Mouse (Mus musculus): ENCODE measurements around the gene Pdia6. TPM values are rescaled to one million over a fixed set of nuclear protein-coding genes. Genes with fewer than 3 reads are reported as not detected.

Pdia6 gene
- polyA plus RNA-seq, 1 experiment from 2014 or later: 313 TPM

GRCm38 (mm10) chr12:17308246-17308645 lies 41.9 kb downstream of the Pdia6 start:
- no peaks in the 10 kb centered on the region for H3K27me3 ChIP-seq
- no peak overlapping the region for H3K27ac ChIP-seq
- no peaks in the 10 kb centered on the region for H3K4me1 ChIP-seq (replicated peaks)
- H3K9ac ChIP-seq: no peak overlapping the region
- no peak overlapping the region for H3K4me3 ChIP-seq
- 58% methylated on average over 4 of the region's 4 CpGs for WGBS
- ATAC-seq (replicated peaks; ENCODE audit: insufficient number of reproducible peaks, insufficient read depth, low FRiP score, low read depth): no peak
- no peaks in the 10 kb centered on the region for H3K36me3 ChIP-seq
- no peak overlapping the region for H3K4me2 ChIP-seq
- no peaks in the 10 kb centered on the region for H3K9me3 ChIP-seq (replicated peaks)

DNA sequence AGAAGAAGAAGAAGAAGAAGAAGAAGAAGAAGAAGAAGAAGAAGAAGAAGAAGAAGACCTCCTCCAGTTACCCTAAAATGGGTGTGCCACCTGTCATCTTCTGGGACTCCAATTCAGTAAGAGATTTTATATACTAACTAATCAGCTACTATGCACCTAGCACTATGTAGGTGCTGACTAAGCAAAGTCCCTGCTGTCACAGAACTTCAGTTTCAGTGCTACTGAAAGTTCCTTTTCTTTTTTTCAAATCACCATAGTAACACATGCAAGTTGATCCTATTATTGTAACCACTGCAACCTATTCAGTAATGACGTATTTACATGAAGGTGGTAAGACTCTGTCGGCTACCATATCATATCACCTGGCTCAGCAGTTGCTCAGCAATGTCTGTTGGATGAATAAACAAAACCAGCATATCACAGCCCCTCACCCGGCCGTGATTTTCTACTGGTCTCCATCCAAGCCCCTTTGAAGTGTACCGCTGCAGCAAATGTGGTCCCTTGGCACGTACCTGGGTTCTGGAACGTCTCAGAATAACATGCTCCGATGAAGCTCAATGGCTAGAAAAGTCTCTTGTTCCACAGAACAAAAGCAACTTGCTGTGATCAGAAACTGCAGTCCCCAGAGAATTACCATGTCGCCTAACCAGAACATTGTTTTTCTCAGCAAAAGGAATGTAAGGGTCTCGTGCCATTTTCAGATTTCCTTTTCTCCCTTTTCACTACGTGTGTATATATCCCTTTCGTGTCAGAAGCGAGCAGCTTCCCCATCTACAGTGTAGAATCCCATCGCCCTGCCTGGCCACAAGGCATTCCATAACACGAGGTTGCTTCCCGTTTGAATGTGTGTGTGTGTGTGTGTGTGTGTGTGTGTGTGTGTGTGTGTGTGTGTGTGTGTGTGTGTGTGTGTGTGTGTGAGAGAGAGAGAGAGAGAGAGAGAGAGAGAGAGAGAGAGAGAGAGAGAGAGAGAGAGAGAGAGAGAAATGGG lies 44.8 kb downstream of the Pdia6 start:
- H3K4me2 ChIP-seq: no peak overlapping the region
- no peak for ATAC-seq (replicated peaks; ENCODE audit: insufficient number of reproducible peaks, insufficient read depth, low FRiP score, low read depth)
- H3K4me1 ChIP-seq (replicated peaks): no peaks in the 10 kb centered on the region
- no peaks in the 10 kb centered on the region for H3K27me3 ChIP-seq
- no peak overlapping the region for H3K4me3 ChIP-seq
- H3K9ac ChIP-seq: no peak overlapping the region
- no peaks in the 10 kb centered on the region for H3K9me3 ChIP-seq (replicated peaks)
- WGBS: 72% methylated on average over 16 of the region's 16 CpGs
- H3K36me3 ChIP-seq: no peaks in the 10 kb centered on the region
- no peak overlapping the region for H3K27ac ChIP-seq

DNA sequence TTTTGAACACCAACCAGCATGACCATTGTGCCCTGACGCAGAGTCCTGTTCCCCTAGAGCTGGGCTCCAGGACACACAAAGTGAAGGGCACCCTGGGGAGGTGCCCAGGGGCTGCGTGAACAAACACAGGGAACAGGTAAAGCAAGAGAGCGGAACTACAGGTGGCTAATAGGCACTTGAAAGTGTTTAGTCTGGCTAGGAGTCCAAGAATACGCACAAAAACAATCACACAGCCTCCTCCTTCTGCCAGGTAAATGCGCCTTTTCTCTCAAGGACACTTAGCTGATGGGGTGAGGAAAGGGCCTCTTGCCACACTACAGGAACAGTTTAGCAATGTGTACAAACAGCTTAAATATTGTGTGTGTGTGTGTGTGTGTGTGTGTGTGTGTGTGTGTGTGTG lies 49.8 kb downstream of the Pdia6 start:
- Histone ChIP-seq H3K9me3 (replicated peaks) (no peaks in the 10 kb centered on the region), H3K27ac (no peak overlapping the region), H3K27me3 (no peaks in the 10 kb centered on the region), H3K36me3 (no peaks in the 10 kb centered on the region), H3K4me1 (replicated peaks) (peaks cover 7% of the 10 kb centered on the region; the same call in 1 of the 2 replicates), H3K9ac (no peak overlapping the region), H3K4me3 (no peak overlapping the region), H3K4me2 (no peak overlapping the region)
- 84% methylated on average over 5 of the region's 5 CpGs for WGBS
- no peak for ATAC-seq (replicated peaks; ENCODE audit: insufficient number of reproducible peaks, insufficient read depth, low FRiP score, low read depth)

GRCm38 (mm10) chr12:17317970-17318369 lies 51.6 kb downstream of the Pdia6 start:
- Histone ChIP-seq H3K4me2 (no peak overlapping the region), H3K27ac (no peak overlapping the region), H3K27me3 (peaks cover 10% of the 10 kb centered on the region), H3K4me3 (no peak overlapping the region), H3K36me3 (no peaks in the 10 kb centered on the region), H3K4me1 (replicated peaks) (peaks cover 7% of the 10 kb centered on the region; the same call in 1 of the 2 replicates), H3K9me3 (replicated peaks) (no peaks in the 10 kb centered on the region), H3K9ac (no peak overlapping the region)
- 35% methylated on average over 4 of the region's 4 CpGs for WGBS
- ATAC-seq (replicated peaks; ENCODE audit: insufficient number of reproducible peaks, insufficient read depth, low FRiP score, low read depth): no peak

- ATAC-seq (replicated peaks; ENCODE audit: insufficient number of reproducible peaks, insufficient read depth, low FRiP score, low read depth): no peak
- Histone ChIP-seq H3K27ac (no peak overlapping the region), H3K27me3 (peaks cover 15% of the 10 kb centered on the region), H3K9ac (no peak overlapping the region), H3K4me2 (no peak overlapping the region), H3K36me3 (no peaks in the 10 kb centered on the region), H3K4me3 (no peak overlapping the region), H3K9me3 (replicated peaks) (no peaks in the 10 kb centered on the region), H3K4me1 (replicated peaks) (peaks cover 7% of the 10 kb centered on the region; the same call in 1 of the 2 replicates)
- WGBS: 64% methylated on average over 3 of the region's 3 CpGs
Observed at GRCm38 (mm10) chr12:17318453-17318852, 52.1 kb downstream of the Pdia6 start.

DNA sequence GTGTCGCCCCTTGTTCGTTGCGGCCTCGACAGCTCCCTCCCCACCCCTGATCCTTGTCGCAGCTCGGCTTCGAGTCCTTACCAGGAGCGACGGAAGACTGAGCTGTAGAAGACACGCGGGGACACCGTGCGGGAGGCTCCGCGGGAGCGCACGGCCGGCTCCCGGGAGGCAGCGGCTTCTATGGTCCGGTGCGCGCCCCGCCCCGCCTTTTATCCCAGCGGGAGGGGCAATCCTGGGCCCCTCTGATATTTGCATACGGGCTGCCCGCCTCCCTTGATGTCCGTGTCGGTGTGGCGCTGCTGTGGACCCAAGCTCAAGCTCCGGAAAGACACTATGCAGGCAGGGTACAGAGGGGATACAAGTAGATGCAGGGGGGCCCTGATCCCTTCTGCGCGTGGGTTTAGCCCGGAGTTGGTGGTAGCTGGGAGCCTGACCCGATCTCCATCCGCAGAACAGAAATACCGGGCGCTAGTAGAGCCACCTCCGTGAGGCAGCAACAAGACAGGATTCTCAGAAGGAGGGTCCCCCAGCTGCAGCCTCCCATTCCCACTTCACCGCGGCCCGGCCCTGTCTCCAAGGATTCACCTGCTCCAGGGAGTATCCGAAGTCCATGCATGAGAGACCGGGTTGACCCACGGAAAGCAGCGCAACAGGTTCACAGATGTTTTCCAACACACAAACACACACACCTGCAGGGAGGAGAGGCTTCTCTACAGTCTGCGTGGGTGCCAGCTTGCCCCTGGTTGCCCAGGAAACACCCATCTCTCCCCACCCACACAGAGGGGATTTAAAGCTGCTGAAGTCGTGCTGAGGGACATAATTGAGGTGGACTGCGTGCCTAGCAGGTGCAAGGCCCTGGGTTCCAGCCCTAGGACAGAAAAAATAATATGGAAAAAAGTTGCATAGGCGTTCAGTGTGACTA lies 58.5 kb downstream of the Pdia6 start:
- H3K9ac ChIP-seq: peak overlapping the region; percentile 37
- 6% methylated on average over 51 of the region's 51 CpGs for WGBS
- H3K4me3 ChIP-seq: peak overlapping the region; percentile 50
- no peaks in the 10 kb centered on the region for H3K9me3 ChIP-seq (replicated peaks)
- no peak overlapping the region for H3K27ac ChIP-seq
- no peaks in the 10 kb centered on the region for H3K36me3 ChIP-seq
- peaks cover 11% of the 10 kb centered on the region for H3K4me1 ChIP-seq (replicated peaks)
- no peak for ATAC-seq (replicated peaks; ENCODE audit: insufficient number of reproducible peaks, insufficient read depth, low FRiP score, low read depth)
- peak overlapping the region; percentile 90 for H3K4me2 ChIP-seq
- H3K27me3 ChIP-seq: peaks cover 54% of the 10 kb centered on the region

DNA sequence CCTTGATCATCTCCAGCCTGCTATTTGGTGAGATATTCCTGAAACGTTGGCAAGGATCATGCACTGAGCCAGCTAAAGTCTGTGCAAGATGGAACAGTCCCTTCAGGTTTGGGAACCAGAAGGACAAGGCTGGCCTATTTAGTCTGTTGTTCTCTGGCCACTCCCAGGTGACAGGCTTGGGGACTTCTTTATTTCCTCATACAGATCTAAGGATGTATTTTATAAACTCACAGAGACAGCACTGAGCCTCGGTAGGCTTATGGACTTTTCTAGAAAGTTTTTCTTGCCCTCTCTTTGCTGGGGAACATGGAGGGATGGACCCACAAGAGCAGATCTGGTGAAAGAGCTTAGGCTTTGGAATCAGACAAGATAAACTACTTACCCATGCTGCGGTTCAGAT lies 62.9 kb downstream of the Pdia6 start, which contains the start of gene Atp6v1c2:
Gene Atp6v1c2 (minus strand): TSS at position 101 of the 400 bp plus-strand sequence.
- H3K9me3 ChIP-seq (replicated peaks): no peaks in the 10 kb centered on the region
- H3K36me3 ChIP-seq: no peaks in the 10 kb centered on the region
- peaks cover 10% of the 10 kb centered on the region for H3K4me1 ChIP-seq (replicated peaks)
- H3K27me3 ChIP-seq: peaks cover 32% of the 10 kb centered on the region
- no peak for ATAC-seq (replicated peaks; ENCODE audit: insufficient number of reproducible peaks, insufficient read depth, low FRiP score, low read depth)
- H3K27ac ChIP-seq: no peak within 1 kb of the TSS
- H3K4me2 ChIP-seq: no peak within 1 kb of the TSS
- H3K9ac ChIP-seq: no peak within 1 kb of the TSS
- no peak within 1 kb of the TSS for H3K4me3 ChIP-seq
- WGBS: 65% methylated on average over 3 of the region's 3 CpGs

DNA sequence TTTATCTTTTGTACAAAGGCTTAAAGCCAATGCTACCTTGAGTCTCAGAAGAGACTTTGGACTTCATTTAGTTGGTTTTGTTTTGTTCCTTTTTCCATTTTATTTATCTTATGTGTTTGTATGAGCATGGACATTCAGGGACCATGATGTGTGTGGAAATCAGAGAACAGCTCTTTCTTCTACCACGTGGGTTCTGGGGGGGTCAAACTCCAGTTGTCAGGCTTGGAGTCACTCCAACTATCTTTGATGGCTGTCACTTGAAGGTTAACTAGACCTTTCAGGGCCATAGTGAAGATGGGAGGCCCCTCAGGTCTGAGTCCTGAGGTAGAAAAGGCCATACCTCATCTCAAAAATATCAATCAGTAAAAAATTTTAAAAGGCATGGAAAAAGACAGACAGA lies 67.1 kb downstream of the Pdia6 start:
- WGBS: 16% methylated on average over 1 of the region's 1 CpGs
- ATAC-seq (replicated peaks; ENCODE audit: insufficient number of reproducible peaks, insufficient read depth, low FRiP score, low read depth): no peak
- Histone ChIP-seq H3K27ac (no peak overlapping the region), H3K4me3 (no peak overlapping the region), H3K27me3 (peaks cover 7% of the 10 kb centered on the region; the same call in 1 of the 2 replicates), H3K4me2 (no peak overlapping the region), H3K9ac (no peak overlapping the region), H3K4me1 (replicated peaks) (no peaks in the 10 kb centered on the region), H3K9me3 (replicated peaks) (no peaks in the 10 kb centered on the region), H3K36me3 (no peaks in the 10 kb centered on the region)

Other genes with a start within 250 kb of the Pdia6 start
- 0.13 and 0.14 TPM in 2 replicates for gene Kcnf1, start 89.7 kb upstream of the Pdia6 start, polyA plus RNA-seq (2015; fragmentation: Nextera tagmentation; extraction: Ambion mirVana)
- gene Atp6v1c2, start 62.8 kb downstream of the Pdia6 start, polyA plus RNA-seq (2015; fragmentation: Nextera tagmentation; extraction: Ambion mirVana): 0.35 and 0.51 TPM in 2 replicates
- gene Nol10, start 81.9 kb downstream of the Pdia6 start, polyA plus RNA-seq (2015; fragmentation: Nextera tagmentation; extraction: Ambion mirVana): 11.2 and 13.0 TPM in 2 replicates